Mouse (Mus musculus): ENCODE results near the gene Chst5.

GRCm38 (mm10) chr8:111920971-111921370 is 10.7 kb upstream of the Chst5 start:
- no peak for TF ChIP-seq CTCF (conservative IDR thresholded peaks at IDR 0.05; ENCODE audit: insufficient read depth, insufficient read length, low read depth, low read length)
- TF ChIP-seq POLR2A (IDR thresholded peaks at IDR 0.05; ENCODE audit: low read depth, low read length) = no peak

All from kidney, adult 2 months (tissue).